8 mouse cellular contexts compared by ENCODE assay signal in the genomic region with DNA sequence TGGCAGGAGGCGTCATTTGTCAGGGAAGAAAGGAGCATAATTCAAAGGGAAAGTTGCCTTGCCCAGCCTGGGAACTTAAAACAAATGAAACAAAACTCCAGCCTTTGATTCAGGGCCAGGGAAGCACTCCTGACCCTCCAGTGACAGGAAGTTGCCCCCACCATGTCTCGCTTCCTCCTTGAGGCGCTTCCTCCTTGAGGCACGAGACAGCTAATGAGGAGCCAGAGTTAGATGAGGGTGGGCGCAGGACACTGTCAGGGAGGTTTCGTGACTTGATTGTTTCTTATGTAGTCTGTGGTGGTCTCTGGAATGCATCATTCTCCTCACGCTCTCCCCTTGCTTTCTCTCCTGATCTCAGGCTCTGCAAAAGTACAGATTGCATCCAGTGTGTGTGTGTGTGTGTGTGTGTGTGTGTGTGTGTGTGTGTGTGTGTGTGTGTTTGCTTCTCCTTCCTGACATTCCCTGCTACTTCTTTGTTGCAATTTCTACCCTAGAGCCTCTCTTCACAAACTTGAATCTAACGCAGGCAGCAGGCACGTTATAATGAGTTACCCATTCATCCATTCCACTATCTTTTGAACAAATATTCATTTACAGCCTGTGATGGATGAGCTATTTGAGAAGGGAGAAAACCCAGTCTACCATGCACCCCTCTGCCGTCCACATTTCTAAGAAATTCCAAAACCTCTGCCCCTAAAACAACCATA. TPM values are rescaled to one million over a fixed set of nuclear protein-coding genes. Genes with fewer than 3 reads are reported as not detected.
A peak's percentile ranks its signal among the peaks of the same experiment; 100 is the strongest.
DNase-seq lines count a peak whose midpoint lies in the region; ATAC-seq and TF ChIP-seq lines count a peak whose summit lies in the region.

No protein-coding gene starts in this region.

- H3K27ac ChIP-seq in forebrain, embryonic 10.5 days = peak overlapping the region; percentile 56; the same call in 1 of the 2 replicates
- H3K27ac ChIP-seq in forebrain, embryonic 11.5 days (ENCODE audit: low read depth, low read length) = no peak overlapping the region
- H3K27ac ChIP-seq in liver, postnatal 0 days (ENCODE audit: low read depth) = no peak overlapping the region
- H3K27ac ChIP-seq in liver, embryonic 11.5 days (ENCODE audit: low read depth, low read length) = no peak overlapping the region
- no peak overlapping the region for H3K27ac ChIP-seq in lung, embryonic 16.5 days (ENCODE audit: low read length)

- no peak for TF ChIP-seq CTCF in liver, postnatal 0 days (IDR thresholded peaks at IDR 0.05; ENCODE audit: low read depth)

- DNase-seq in forebrain, embryonic 10.5 days (ENCODE audit: extremely low spot score, low spot score) = no peak
- DNase-seq in forebrain, embryonic 11.5 days (ENCODE audit: low spot score) = no peak
- peak; percentile 15 for DNase-seq in liver, postnatal 0 days
- DNase-seq in liver, embryonic 11.5 days (ENCODE audit: low spot score) = no peak
- DNase-seq in skeletal muscle tissue, adult 2 months (ENCODE audit: low read depth, low spot score) = peak; percentile 7
- DNase-seq in urinary bladder, postnatal 10 days (ENCODE audit: low spot score) = no peak
- no peak for DNase-seq in gastrocnemius, postnatal 36 days

- H3K4me3 ChIP-seq in forebrain, embryonic 10.5 days = no peak overlapping the region
- H3K4me3 ChIP-seq in forebrain, embryonic 11.5 days (ENCODE audit: low read depth, low read length) = no peak overlapping the region
- no peak overlapping the region for H3K4me3 ChIP-seq in liver, postnatal 0 days (ENCODE audit: low read depth, low read length)
- H3K4me3 ChIP-seq in liver, embryonic 11.5 days (ENCODE audit: low read depth, low read length) = no peak overlapping the region
- peak overlapping the region; percentile 16; the same call in 1 of the 2 replicates for H3K4me3 ChIP-seq in lung, embryonic 16.5 days (ENCODE audit: low read length)

- TF ChIP-seq EP300 in liver, postnatal 0 days (IDR thresholded peaks at IDR 0.05; ENCODE audit: low read depth) = no peak

- no peaks in the 10 kb centered on the region for H3K9me3 ChIP-seq in forebrain, embryonic 10.5 days
- H3K9me3 ChIP-seq in forebrain, embryonic 11.5 days (ENCODE audit: control insufficient read depth, low read length) = no peaks in the 10 kb centered on the region
- H3K9me3 ChIP-seq in liver, postnatal 0 days (ENCODE audit: low read length) = no peaks in the 10 kb centered on the region
- no peaks in the 10 kb centered on the region for H3K9me3 ChIP-seq in liver, embryonic 11.5 days (ENCODE audit: control insufficient read depth, low read length)
- no peaks in the 10 kb centered on the region for H3K9me3 ChIP-seq in lung, embryonic 16.5 days (ENCODE audit: control insufficient read depth, low read length)

- ATAC-seq in forebrain, embryonic 11.5 days (replicated peaks; ENCODE audit: low FRiP score) = no peak; the same call in 1 of the 2 replicates
- ATAC-seq in liver, postnatal 0 days = no peak
- no peak for ATAC-seq in liver, embryonic 11.5 days (replicated peaks; ENCODE audit: low FRiP score)
- peak; percentile 79 for ATAC-seq in lung, embryonic 16.5 days (ENCODE audit: low read depth)

- H3K4me1 ChIP-seq in forebrain, embryonic 10.5 days = peaks cover 13% of the 10 kb centered on the region
- 0 out of 2 replicates have a peak, but pooled peaks cover 2% of the 10 kb centered on the region for H3K4me1 ChIP-seq in forebrain, embryonic 11.5 days (replicated peaks; ENCODE audit: control insufficient read depth, insufficient read depth, low read length)
- H3K4me1 ChIP-seq in liver, postnatal 0 days (ENCODE audit: insufficient read depth) = no peaks in the 10 kb centered on the region
- no peaks in the 10 kb centered on the region for H3K4me1 ChIP-seq in liver, embryonic 11.5 days (replicated peaks; ENCODE audit: control insufficient read depth, insufficient read depth, low read length)
- H3K4me1 ChIP-seq in lung, embryonic 16.5 days (replicated peaks; ENCODE audit: control insufficient read depth, insufficient read depth, low read length) = peaks cover 5% of the 10 kb centered on the region; the same call in 1 of the 2 replicates

- H3K9ac ChIP-seq in forebrain, embryonic 11.5 days (ENCODE audit: low read length) = no peak overlapping the region
- H3K9ac ChIP-seq in liver, postnatal 0 days (replicated peaks) = no peak overlapping the region
- H3K9ac ChIP-seq in liver, embryonic 11.5 days (ENCODE audit: low read depth, low read length) = no peak overlapping the region
- no peak overlapping the region for H3K9ac ChIP-seq in lung, embryonic 16.5 days (ENCODE audit: low read length)

- H3K27me3 ChIP-seq in forebrain, embryonic 10.5 days (ENCODE audit: poor library complexity, severe bottlenecking) = no peaks in the 10 kb centered on the region
- no peaks in the 10 kb centered on the region for H3K27me3 ChIP-seq in forebrain, embryonic 11.5 days (ENCODE audit: control insufficient read depth, insufficient read depth, low read length)
- H3K27me3 ChIP-seq in liver, postnatal 0 days (ENCODE audit: insufficient read depth, low read length) = no peaks in the 10 kb centered on the region
- no peaks in the 10 kb centered on the region for H3K27me3 ChIP-seq in liver, embryonic 11.5 days (replicated peaks; ENCODE audit: control insufficient read depth, insufficient read depth, low read length)
- H3K27me3 ChIP-seq in lung, embryonic 16.5 days (ENCODE audit: control insufficient read depth, insufficient read depth, low read depth, low read length) = no peaks in the 10 kb centered on the region

- intact Hi-C loops in gastrocnemius, postnatal 36 days (cut with DNase I) = no loop called here

- 76% methylated on average over 10 of the region's 10 CpGs for WGBS in forebrain, embryonic 10.5 days
- 64% methylated on average over 10 of the region's 10 CpGs for WGBS in forebrain, embryonic 11.5 days
- 44% methylated on average over 10 of the region's 10 CpGs for WGBS in liver, postnatal 0 days (ENCODE audit: insufficient replicate concordance)
- 43% methylated on average over 10 of the region's 10 CpGs for WGBS in liver, embryonic 11.5 days
- WGBS in lung, embryonic 16.5 days = 19% methylated on average over 10 of the region's 10 CpGs

- no peaks in the 10 kb centered on the region for H3K36me3 ChIP-seq in forebrain, embryonic 10.5 days (replicated peaks)
- H3K36me3 ChIP-seq in forebrain, embryonic 11.5 days (ENCODE audit: control insufficient read depth, insufficient read depth, low read length) = no peaks in the 10 kb centered on the region
- no peaks in the 10 kb centered on the region for H3K36me3 ChIP-seq in liver, postnatal 0 days (replicated peaks; ENCODE audit: insufficient read depth, low read length)
- no peaks in the 10 kb centered on the region for H3K36me3 ChIP-seq in liver, embryonic 11.5 days (ENCODE audit: control insufficient read depth, insufficient read depth, low read length)
- H3K36me3 ChIP-seq in lung, embryonic 16.5 days (ENCODE audit: control insufficient read depth, insufficient read depth, low read length) = no peaks in the 10 kb centered on the region

- no peak overlapping the region for H3K4me2 ChIP-seq in forebrain, embryonic 11.5 days (ENCODE audit: low read depth, low read length, severe bottlenecking)
- no peak overlapping the region; the same call in 1 of the 2 replicates for H3K4me2 ChIP-seq in liver, postnatal 0 days (ENCODE audit: low read depth, low read length)
- H3K4me2 ChIP-seq in liver, embryonic 11.5 days = no peak overlapping the region
- H3K4me2 ChIP-seq in lung, embryonic 16.5 days (ENCODE audit: low read depth, low read length) = peak overlapping the region; percentile 36

RNA-seq across cellular contexts. Expression of gene Dnajb9, which starts 33.6 kb away (rescaled TPM):
- polyA plus RNA-seq in forebrain, embryonic 10.5 days (2016; fragmentation: Nextera tagmentation; extraction: Ambion mirVana) = 12.7 and 15.1 TPM in 2 replicates
- 20.3 and 20.9 TPM in 2 replicates for polyA plus RNA-seq in forebrain, embryonic 11.5 days (2014; fragmentation: Nextera tagmentation; extraction: Ambion mirVana)
- polyA plus RNA-seq in liver, postnatal 0 days (2015; fragmentation: Nextera tagmentation; extraction: Ambion mirVana) = 24.1 and 28.6 TPM in 2 replicates
- polyA plus RNA-seq in liver, embryonic 11.5 days (2014; fragmentation: Nextera tagmentation; extraction: Ambion mirVana) = 19.8 and 22.4 TPM in 2 replicates
- 24.9 and 25.4 TPM in 2 replicates for polyA plus RNA-seq in lung, embryonic 16.5 days (2015; fragmentation: Nextera tagmentation; extraction: Ambion mirVana)
- total RNA-seq in gastrocnemius, postnatal 36 days (2021) = 10 to 100 TPM; 28.1 to 33.6 TPM

RNA-seq across cellular contexts. Expression of gene Pnpla8, which starts 44.7 kb away (rescaled TPM):
- polyA plus RNA-seq in forebrain, embryonic 10.5 days (2016; fragmentation: Nextera tagmentation; extraction: Ambion mirVana) = 47.7 and 48.6 TPM in 2 replicates
- 70.1 and 82.3 TPM in 2 replicates for polyA plus RNA-seq in forebrain, embryonic 11.5 days (2014; fragmentation: Nextera tagmentation; extraction: Ambion mirVana)
- 49.6 and 53.5 TPM in 2 replicates for polyA plus RNA-seq in liver, postnatal 0 days (2015; fragmentation: Nextera tagmentation; extraction: Ambion mirVana)
- polyA plus RNA-seq in liver, embryonic 11.5 days (2014; fragmentation: Nextera tagmentation; extraction: Ambion mirVana) = 29.3 and 40.0 TPM in 2 replicates
- polyA plus RNA-seq in lung, embryonic 16.5 days (2015; fragmentation: Nextera tagmentation; extraction: Ambion mirVana) = 62.2 and 69.4 TPM in 2 replicates
- 100 to 1,000 TPM; 122 to 132 TPM for total RNA-seq in gastrocnemius, postnatal 36 days (2021)

Comparison
In these comparisons a context has a peak if more than half of its experiments do, and no peak if none do; other contexts are left out.
1. DNase-seq: peak in liver, postnatal 0 days (single experiment) and skeletal muscle tissue, adult 2 months (single experiment); none in forebrain, embryonic 10.5 days (single experiment), forebrain, embryonic 11.5 days (single experiment), liver, embryonic 11.5 days (single experiment), urinary bladder, postnatal 10 days (single experiment) and gastrocnemius, postnatal 36 days (0 of 2).